Mouse (Mus musculus): ENCODE measurements around the gene Sp2.

Sp2 gene

DNA sequence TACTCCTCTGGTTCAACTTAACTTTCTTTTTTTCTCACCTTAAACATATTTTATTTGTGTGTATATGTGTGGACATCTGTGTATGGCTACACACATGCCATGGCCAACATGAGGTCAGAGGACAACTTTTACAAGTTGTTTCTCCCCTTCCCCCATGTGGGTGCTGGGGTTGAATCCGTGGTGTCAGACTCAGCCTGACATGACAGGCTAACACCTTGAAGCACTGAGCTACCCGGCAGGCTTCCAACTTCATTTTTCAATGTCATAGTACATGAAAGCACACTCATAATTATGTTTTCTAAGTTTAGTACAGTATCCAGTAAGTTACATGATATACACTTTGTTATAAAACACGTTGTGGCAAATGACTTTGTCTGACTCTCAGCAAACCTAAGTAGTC is 12.4 kb downstream of the Sp2 start:
- DNase-seq (ENCODE audit: low read depth, low spot score): no peak

DNA sequence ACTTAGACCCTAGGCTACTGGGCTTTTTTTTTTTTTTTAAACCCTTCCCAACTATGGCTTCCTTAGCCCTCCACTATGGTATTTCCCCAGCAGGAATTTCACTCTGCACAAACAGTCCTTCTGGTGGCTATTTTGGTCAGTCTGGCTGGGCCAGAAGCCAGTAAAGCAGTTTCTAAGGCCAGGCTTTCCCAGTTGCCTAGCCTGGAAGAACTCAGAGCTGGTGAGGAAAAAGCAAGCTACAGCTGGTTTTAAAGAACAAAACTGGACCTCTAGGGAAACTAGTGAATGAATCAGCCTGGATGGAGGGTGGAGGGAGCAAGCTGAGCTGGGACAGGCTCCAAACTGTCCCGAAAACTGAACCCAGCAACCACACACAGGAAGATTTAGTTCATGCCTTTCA is 13.0 kb downstream of the Sp2 start:
- DNase-seq (ENCODE audit: low read depth, low spot score): no peak

DNA sequence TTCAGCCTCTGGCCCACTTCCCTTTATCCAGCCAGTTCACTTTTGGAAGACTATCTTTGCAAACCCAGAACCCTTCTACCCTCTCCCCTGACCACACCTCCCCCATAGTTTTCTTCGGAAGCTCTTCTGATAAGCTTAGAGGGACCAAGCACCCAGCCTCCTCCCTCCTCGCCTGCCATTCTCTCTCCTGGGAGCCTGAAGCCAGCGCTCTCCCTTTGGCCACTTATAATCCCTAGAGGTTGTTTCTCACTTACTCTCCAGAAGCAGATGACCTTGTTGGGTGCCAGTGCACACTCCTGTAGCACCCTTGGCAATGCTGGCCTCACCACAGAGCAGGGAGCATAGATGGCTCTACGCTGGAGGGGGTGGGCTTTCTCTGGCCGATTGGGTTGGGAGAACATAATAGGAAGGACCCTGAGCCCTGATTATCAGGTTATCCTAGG is 13.5 kb downstream of the Sp2 start:
- DNase-seq (ENCODE audit: low read depth, low spot score): no peak

DNA sequence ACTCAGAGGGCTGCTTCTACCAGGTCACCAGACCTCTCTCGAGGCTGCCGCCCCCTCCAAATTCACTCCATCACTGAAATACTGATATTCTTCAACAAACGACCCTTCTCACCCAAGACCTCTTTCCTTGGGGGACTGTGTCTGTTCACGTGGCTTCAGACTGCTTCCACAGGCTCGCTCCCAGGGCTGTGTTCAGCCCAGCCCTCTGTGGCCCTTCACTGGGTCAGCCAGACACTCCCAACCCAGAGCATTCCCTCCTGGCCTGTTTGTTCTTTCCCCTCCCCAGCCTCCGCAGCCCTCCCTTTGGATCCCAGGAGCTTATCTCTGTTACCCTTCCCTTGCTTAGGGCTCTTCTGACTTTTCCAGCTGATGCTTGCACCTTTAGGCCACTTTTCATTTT is 14.3 kb downstream of the Sp2 start:
- no peak for DNase-seq (ENCODE audit: low read depth, low spot score)

DNA sequence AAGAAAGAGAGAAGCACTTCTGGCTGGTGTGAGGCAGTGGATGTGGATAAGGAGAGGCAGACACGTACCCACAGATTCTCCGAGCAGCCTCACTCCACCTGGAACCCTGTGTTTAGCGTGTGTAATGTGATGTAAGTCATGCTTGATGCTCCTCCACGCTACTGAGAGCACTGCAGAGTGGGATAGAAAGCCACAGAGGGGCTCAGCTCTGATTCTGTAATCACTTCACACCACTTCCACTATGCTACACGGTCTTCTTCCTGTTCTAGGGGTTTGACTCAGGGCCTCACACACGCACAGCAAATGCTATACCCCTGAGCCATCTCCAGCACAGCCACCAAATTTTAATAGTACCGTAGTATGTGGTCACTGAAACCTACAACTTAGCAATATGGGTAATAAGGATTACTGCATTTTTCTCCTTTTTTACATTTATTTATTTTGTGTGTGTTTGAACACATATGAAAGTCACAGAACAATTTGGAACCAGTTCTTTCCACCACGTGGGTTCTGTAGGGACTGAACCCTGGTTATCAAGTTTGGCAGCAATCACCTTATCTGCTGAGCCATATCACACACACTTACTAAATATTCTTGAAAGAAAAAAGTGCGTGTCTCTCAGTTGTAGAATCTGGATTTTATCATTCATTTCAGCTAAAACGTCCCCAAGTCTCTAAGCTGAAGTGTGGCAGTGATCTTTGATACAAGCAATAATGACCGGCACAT is 15.1 kb downstream of the Sp2 start:
- DNase-seq (ENCODE audit: low read depth, low spot score): no peak

DNA sequence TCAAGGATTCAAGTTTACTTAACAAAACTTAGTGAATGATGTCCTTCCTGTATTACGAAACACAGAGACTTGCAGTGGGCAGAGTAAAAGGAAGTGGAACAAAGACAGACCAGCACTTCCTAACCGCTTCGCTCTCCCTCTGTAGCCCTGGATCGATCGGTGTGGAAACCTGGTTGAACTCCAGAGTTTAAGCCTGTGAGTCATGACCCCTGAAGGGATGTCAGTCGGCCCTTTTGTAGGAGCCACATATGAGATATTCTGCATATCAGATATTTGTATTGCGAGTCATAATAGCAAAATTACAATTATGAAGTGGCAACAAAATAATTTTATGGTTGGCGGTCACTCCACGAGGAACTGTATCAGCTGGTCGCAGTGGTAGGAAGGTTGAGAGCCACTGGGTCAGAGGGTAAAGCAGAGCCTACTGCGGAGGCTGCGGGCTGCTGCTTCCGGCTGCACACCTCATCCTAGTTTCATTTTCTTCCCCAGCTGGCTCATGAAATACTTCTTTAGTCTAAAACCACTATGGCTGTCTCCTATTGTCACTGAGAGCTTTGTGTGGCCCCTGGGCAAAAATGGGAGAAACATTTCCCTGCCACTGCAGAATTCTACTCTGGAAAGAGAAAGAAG is 15.7 kb downstream of the Sp2 start:
- no peak for DNase-seq (ENCODE audit: low read depth, low spot score)

DNA sequence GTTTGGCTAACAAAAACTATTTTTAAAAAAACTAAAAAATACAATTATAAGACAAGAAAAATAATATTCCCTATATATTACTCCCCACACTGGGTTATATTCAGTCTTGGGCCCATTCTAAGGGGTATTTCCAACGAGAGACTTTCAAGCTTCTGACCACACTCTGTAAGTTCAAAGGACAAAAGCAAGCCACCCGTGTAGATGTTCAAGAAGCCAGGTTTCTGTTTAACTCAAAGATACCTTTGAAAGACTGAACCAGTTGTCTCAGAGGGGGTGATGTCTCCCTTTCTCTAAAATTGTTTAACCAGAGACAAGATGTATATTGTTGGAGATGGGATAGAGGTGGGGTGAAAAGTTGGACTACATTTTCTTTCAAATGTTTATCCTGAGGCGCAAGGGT is 16.6 kb downstream of the Sp2 start:
- DNase-seq (ENCODE audit: low read depth, low spot score): no peak

DNA sequence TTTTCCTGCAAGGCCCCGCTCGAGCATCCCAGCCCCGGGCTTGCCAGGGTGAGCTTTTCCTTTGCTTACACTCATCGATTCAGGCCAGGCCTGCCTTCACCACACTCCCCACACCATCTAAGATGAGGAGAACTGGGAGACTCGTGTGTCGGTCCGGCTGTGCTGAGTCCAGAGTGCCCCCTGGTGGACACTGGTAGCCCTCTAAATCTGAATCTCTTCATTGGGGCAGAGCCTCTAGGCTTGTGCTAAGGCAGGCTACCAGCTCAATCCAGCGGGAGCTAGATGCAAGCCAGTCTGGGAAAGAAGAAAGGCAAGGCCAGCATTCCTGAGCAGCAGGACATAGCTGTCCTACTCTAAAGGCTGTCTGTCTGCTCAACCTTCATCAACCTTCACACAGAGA is 19.2 kb downstream of the Sp2 start:
- no peak for DNase-seq (ENCODE audit: low read depth, low spot score)

DNA sequence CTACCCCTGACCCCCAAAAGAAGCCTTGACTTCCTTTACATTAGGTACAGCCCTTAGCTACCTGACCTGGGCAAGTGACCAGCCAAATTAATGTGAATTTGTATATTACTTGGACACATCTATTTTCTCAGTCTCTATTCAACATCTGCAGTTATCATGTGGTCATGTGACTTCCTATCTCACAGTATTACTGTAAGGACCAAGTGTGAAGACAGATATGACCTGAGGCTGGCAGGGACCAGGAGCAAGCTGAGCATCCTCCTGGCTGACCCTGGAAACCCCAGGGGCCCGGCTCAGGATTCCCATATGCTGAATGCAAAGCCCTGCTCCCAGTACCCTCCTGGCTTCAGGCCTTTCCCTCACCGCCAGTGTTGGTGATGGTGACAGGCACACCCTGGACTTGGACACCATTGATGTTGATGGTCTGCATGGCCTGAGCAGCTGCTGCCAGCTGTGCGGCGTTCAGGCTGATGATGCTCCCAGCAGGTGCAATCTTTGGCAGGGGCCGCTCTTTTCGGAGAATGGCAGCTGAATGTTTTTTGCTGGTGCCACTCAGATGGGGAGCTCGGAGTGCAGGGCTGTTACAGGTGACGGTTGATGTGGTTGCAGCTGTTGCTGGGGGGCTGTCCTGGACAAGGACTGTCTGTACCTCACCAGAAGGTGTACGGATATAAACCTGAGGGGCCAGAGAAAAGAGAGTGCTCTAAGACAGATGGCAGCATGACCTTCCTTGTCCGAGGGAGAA is 25.5 kb downstream of the Sp2 start:
- DNase-seq (ENCODE audit: low read depth, low spot score): no peak

DNA sequence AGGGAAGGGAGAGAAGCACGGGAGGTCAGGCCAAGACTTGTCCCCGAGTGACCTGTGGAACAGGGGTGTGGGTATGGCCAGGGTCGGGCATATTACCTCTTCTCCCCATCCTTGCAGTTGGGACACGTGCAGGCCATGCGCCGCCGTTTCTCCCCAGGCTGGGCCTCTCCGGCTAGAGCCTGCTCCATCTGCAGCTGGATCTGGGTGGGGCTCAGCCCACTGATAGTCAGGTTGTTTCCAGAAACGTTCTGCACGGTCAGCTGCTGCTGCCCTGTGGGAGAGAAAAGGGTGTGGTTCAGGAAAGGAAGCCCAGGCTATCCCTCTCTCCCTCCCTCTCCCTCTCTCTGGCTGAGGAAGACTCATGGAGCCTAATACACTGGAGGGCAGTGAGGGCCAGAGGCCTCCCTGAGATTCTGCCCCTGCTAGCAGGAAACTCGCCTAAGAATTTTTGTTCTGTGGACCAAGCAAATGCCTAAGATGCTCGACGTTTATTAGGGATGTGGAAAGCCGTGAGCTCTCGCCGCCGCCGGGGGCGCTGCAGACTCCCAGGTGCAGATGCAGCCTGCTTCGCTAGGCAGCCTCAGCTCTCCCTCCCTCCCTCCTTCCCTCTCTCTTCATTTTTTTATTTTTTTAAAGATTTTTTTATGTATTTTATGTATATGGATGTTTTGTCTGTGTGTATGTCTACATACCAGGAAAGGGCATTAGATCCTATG is 26.6 kb downstream of the Sp2 start:
- no peak for DNase-seq (ENCODE audit: low read depth, low spot score)

DNA sequence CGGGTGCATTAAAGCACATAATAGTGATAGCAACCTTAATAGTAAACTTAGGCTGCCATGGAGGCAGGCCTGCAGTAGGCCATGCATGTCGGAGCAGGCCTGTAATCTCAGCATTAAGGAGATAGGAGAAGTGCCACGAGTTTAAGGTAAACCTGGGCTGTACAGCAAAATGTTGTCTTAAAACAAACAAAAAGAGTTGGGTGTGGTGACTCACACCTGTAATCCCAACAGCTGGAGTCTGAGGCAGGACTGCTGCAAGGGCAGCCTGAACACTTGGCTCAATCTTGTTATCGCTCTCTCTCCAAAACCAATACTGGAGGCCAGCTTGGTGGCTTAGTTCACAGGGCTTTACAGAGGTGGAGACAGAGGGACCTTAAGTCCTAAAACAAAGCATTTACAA is 27.7 kb downstream of the Sp2 start:
- no peak for DNase-seq (ENCODE audit: low read depth, low spot score)

DNA sequence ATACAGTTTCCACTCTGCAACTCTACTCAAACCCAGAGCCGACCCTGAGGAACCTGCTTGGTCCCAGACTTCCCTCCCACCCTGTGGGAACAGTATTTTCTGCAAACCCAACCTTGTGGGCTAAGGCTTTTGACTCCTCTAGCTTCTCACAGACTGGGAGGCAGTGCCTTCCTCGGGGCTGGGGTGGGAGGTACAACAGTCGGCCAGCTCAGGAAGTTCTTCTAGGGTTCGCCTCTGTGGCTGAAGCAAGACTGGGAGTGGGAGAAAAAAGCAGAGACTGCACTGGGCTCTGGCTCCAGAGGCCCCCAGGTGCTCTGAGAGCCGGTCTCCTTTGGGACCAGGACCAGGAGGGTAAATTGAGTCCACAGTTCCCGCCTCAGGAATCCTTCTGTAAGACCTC is 29.9 kb downstream of the Sp2 start:
- no peak for DNase-seq (ENCODE audit: low read depth, low spot score)

DNA sequence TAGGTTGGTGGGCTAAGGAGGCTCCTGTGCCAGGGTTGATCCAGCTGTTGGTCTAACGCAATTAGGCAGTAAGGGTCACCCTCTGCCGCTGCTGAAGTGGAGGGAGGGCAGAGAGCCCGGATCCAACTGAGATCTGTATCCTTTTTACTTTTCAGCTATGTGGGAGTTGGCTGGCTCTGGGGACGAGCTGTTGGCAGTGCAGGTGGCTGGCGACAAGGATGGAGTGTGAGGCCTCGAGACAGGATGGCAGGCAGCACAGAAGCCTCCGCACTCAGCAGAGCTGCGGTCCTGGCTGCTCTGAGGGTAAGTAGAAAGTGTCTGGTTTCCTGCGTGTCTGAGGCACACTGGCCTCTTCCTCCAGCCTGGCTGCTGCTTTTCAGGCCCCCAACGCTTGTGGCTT is 30.3 kb downstream of the Sp2 start:
- DNase-seq (ENCODE audit: low read depth, low spot score): no peak

DNA sequence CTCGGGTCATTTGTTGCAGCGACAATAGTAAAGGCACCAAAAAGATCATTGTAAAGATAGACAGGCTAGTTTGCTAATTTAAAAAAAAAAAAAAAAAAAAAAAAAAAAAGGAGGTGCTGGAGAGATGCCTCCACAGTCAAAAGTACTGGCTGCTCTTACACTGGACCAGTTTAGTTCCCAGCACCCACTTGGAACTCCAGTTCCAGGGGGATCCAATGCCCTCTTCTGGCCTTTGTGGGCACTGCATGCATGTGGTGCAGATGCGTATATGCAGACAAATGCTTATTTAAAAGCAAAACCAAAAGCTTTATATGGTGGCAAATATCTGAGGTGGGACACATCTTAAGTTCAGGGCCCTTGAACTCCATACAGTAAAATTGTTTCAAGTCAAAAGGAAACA is 32.0 kb downstream of the Sp2 start:
- DNase-seq (ENCODE audit: low read depth, low spot score): no peak

DNA sequence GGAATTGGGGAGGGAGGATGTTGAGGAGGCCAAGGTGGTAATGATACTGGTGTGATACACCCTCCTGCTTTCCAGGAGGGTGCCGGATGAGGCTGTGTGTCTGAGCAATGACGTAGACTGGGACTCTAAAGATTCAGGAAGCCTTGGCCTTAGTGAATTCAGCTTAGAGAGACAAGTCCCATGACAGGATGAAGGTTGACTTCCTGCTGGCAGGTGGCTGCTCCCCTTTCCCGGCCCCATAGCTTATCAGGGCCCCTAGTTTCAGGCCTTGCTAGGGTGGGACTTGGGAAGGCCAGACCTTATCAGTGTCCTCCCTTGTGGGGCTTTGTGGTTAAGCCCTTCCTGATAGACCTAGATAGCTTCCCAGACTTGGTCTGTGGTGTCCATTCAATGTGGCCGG is 34.9 kb downstream of the Sp2 start:
- DNase-seq (ENCODE audit: low read depth, low spot score): no peak

DNA sequence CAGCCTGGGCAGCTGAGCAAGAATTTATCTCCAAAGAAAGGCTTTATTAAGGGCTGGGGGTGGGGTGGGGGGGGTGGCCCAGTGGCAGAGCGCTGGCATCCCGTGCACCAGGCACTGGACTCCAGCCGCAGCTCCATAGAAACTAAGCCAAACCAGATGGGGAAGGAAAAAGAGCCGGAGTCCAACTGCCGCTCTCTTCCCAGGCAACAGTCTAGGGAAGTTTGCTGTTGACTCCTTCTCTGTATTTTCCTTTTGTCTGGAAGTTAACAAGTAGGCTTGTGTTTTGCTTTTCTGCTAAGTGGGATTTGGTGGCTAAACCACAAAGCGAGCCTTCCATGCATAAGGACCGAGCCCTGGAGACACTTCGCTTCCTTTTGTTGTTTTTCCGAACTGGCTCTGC is 36.3 kb downstream of the Sp2 start:
- no peak for DNase-seq (ENCODE audit: low read depth, low spot score)

DNA sequence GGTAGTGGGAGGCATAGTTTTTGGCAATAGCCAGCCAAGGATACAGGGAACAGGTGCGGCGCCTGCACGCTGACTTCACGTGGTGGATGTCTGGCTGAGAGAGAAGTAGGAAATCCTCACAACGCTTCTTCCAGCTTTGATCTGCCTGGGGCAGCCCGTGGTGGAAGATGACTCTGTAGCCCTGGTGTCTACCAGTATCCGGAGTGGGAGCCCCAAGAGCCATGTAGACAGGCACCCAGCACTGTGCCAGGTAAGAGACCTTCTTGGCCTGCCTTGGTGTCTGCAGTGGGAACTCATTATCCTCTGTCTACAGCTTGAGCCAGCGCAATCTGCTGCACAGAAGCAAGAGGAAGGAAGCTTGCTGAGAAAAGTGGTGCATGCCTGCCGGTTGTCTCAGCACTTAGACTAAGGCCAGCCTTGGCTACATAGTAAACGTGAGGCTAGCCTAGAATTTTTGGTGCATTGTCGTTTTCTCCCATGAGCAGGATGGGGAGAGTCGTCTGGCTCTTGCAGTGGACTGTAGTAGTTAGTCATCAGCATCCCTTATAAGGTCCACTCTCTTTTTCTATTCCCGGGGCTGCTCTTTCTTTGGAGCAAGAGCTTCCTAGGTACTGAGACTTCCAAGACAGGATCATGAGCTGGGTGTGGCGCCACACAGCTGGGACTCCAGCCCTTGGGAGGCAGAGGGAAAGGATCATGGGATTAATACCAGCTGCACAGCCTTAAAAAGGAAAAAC is 37.7 kb downstream of the Sp2 start:
- DNase-seq (ENCODE audit: low read depth, low spot score): no peak

DNA sequence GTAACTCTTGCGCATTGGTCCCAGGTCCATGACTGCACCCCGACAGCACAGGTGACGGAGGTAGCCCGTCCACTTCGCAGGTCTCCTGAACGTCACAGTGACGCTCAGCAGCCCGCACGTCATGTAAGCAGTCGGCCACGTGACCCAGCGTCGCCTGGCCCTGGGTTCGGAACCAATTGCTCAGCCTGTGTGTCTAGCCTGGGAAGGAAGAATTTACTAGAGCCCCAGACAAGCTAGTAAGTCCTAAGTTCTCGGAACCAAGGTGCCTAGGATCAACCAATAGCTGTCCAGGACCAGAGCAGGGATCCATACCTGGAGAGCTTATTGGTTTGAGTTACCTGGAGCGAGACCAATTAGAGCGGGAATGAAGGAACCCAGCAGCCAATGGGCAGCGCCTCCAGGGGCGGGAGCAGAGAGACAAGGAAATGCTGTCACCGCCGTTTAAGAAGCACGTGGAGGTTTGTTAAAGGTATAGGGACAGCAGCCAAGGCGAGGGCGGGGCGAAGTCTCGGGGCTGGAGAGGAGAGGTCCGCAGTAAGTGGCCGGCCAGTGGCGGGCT is 38.9 kb downstream of the Sp2 start, which contains the start of gene Pnpo:
Gene Pnpo, minus strand, starts transcription at position 241 of the 559 bp plus-strand sequence.
- peak; percentile 99 for DNase-seq (ENCODE audit: low read depth, low spot score)

DNA sequence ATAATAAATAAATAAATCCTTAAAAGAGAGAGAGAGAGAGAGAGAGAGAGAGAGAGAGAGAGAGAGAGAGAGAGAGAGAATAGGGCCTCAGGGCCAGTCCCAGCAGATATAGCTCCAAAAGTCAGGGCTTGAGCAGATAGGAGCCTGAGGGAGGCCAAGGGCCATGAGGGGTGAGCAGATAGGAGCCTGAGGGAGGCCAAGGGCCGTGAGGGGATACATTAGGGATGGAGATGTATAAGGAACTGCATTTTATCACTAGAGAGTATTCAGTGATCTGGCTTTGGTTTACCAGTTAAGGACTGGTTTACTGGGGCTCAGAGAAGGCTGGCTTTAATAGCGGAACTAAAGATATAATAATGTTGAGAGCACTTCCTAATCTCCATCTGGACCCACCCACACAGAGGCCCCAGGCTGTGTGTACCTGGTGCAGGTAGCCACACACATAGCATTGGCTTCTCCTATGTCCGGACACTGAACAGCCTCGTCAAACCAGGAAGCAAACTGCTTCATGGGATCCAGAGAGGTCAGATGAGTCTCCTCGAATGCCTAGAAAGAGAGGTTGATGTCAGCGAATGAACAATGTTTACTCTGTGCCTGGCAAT is 40.7 kb downstream of the Sp2 start:
- no peak for DNase-seq (ENCODE audit: low read depth, low spot score)

DNA sequence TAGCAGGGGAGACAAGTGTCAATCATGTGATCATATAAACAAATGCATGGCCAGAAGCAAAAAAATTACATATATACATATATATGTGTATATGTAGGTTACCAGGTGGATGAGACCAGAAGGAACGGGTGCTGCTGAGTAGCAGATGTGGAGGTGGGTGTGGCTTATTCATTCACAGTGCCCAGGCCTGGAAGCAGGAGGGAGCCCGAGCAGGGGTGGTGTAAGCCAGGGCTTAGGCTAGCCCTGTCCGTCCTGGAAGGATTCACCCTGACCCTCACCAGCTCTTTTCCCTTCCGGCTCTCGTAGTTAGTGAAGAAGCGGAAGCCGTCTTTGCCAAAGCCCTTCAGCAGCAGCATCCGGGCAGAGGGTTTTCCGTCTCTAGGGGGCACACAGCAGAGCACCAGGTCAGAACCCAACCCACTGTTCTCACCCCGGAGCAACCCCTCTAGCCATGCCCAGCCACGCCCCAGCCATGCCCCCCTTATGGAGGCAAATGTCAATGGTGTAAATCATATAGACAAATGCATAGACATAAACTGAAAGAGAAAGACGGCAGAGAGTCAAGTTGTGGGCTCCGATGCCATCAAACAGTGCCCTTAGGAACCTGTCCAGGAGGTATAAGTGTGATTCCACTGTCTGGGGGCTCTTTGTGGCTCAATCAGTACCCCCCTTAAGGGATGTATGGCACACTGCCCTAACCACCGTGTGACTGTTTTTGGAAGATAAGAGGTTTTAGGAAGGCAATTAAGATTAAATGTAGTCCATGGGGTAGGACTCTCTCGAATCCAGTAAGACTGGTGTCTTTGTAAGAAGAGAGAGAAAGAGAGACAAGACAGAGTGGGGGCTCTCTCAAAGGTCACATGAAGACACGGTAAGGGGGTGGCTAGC is 41.9 kb downstream of the Sp2 start:
- DNase-seq (ENCODE audit: low read depth, low spot score): no peak
